Mouse (Mus musculus): ENCODE data around the gene Lrrc74a. TPM values are rescaled to one million over a fixed set of nuclear protein-coding genes. Genes with fewer than 3 reads are reported as not detected.

Gene Lrrc74a
- polyA plus RNA-seq, 1 experiment from 2014 or later, result not detected

DNA sequence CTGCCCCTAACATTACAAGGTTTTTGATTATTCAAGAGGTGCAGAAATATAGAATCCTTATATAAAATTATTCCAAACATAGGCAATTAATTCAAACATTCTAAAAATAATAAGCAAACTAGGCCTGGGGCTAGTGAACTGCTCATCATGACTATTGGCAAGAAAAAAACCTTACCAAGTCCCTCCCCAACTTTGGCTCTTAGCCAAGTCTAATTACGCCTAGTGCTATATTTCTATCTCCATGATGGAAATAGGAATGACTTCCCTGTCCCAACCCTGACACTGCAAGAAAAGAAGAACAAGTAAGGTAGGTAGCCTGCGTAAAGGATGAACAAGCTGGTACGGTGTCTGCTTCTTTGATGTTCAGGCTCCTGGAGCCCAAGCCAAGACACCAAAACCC lies 31.5 kb upstream of the Lrrc74a start:
- no peaks in the 10 kb centered on the region for H3K9me3 ChIP-seq (ENCODE audit: control insufficient read depth, low read depth, low read length)
- H3K27me3 ChIP-seq (ENCODE audit: control insufficient read depth, insufficient read depth, low read length), result no peaks in the 10 kb centered on the region
- no peak overlapping the region for H3K4me3 ChIP-seq (ENCODE audit: low read depth, low read length)
- ATAC-seq (ENCODE audit: insufficient number of reproducible peaks, insufficient read depth, low FRiP score, low read depth), result no peak
- no peak overlapping the region for H3K9ac ChIP-seq (replicated peaks; ENCODE audit: low read depth, low read length)
- H3K27ac ChIP-seq (ENCODE audit: low read length), result no peak overlapping the region
- peaks cover 8% of the 10 kb centered on the region; the same call in 1 of the 2 replicates for H3K4me1 ChIP-seq (ENCODE audit: control insufficient read depth, insufficient read depth, low read length)
- 96% methylated on average over 3 of the region's 3 CpGs for WGBS
- no peaks in the 10 kb centered on the region for H3K36me3 ChIP-seq (ENCODE audit: control insufficient read depth, insufficient read depth, low read length)
- no peak overlapping the region for H3K4me2 ChIP-seq (replicated peaks; ENCODE audit: low read depth, low read length)

DNA sequence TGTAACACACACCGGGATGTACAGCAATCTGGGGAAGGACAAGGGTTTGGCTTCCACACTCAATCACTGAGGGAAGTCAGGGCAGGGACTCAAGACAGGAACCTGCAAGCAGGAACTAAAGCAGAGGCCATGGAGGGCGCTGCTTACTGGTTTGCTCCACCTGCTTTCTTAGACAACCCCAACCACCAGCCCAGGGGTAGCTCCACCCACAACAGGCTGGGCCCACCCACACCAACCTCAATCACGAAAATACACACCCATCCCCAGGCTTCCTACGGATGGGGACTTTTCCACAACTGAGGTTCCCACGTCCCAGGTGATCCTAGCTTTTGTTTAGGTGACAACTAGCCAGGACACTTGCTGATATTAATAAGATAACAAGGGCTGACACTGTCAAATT lies 28.3 kb upstream of the Lrrc74a start:
- no peaks in the 10 kb centered on the region for H3K27me3 ChIP-seq (ENCODE audit: control insufficient read depth, insufficient read depth, low read length)
- H3K4me3 ChIP-seq (ENCODE audit: low read depth, low read length), result no peak overlapping the region
- 81% methylated on average over 5 of the region's 5 CpGs for WGBS
- H3K4me2 ChIP-seq (replicated peaks; ENCODE audit: low read depth, low read length), result no peak overlapping the region
- no peak overlapping the region for H3K9ac ChIP-seq (replicated peaks; ENCODE audit: low read depth, low read length)
- no peak for ATAC-seq (ENCODE audit: insufficient number of reproducible peaks, insufficient read depth, low FRiP score, low read depth)
- no peaks in the 10 kb centered on the region for H3K9me3 ChIP-seq (ENCODE audit: control insufficient read depth, low read depth, low read length)
- no peaks in the 10 kb centered on the region for H3K4me1 ChIP-seq (ENCODE audit: control insufficient read depth, insufficient read depth, low read length)
- no peaks in the 10 kb centered on the region for H3K36me3 ChIP-seq (ENCODE audit: control insufficient read depth, insufficient read depth, low read length)
- H3K27ac ChIP-seq (ENCODE audit: low read length), result no peak overlapping the region

DNA sequence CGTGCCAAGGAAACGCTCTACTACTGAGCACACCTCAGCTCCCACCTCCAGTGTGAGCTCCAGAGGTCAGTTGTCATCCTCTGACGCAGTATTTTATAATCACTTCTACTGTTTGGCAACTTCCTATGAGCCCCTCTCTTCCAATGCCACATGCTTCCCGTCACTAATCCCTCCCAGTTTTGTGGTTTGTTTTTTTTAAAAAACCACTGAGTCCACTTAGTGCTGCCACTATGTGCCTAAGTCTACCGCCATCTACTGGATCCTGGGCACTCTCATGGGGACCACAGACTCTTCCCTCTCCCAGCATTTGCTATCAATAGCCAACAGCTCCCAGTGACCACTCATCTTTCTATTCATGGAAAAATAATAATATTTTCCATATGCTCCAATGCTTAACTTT lies 20.1 kb upstream of the Lrrc74a start:
- no peak overlapping the region for H3K4me3 ChIP-seq (ENCODE audit: low read depth, low read length)
- H3K4me2 ChIP-seq (replicated peaks; ENCODE audit: low read depth, low read length), result no peak overlapping the region
- no peak overlapping the region for H3K9ac ChIP-seq (replicated peaks; ENCODE audit: low read depth, low read length)
- no peaks in the 10 kb centered on the region for H3K9me3 ChIP-seq (ENCODE audit: control insufficient read depth, low read depth, low read length)
- H3K4me1 ChIP-seq (ENCODE audit: control insufficient read depth, insufficient read depth, low read length), result no peaks in the 10 kb centered on the region
- H3K27ac ChIP-seq (ENCODE audit: low read length), result no peak overlapping the region
- H3K27me3 ChIP-seq (ENCODE audit: control insufficient read depth, insufficient read depth, low read length), result no peaks in the 10 kb centered on the region
- H3K36me3 ChIP-seq (ENCODE audit: control insufficient read depth, insufficient read depth, low read length), result no peaks in the 10 kb centered on the region
- ATAC-seq (ENCODE audit: insufficient number of reproducible peaks, insufficient read depth, low FRiP score, low read depth), result no peak
- WGBS, result 60% methylated on average over 5 of the region's 5 CpGs

DNA sequence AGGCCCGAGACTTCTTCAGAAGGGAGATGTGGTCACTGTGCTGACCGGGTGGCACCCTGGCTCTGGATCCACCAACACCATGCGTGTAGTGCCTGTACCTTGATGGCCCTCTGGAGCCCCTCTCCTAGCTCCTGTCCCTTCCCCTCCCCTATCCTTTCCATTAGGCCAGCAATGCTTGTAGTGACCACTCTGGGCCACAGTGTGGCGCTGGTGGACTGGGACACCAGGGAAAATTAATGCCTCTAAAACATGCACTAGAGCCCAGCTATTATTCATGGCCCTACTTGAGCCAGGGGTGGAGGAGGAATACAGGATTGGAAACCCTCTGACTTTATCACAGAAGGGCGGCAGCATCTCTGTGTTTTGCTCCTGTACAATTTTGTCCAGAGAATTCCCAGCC lies 18.8 kb upstream of the Lrrc74a start:
- no peak overlapping the region for H3K4me3 ChIP-seq (ENCODE audit: low read depth, low read length)
- no peak overlapping the region for H3K27ac ChIP-seq (ENCODE audit: low read length)
- H3K27me3 ChIP-seq (ENCODE audit: control insufficient read depth, insufficient read depth, low read length), result no peaks in the 10 kb centered on the region
- H3K36me3 ChIP-seq (ENCODE audit: control insufficient read depth, insufficient read depth, low read length), result no peaks in the 10 kb centered on the region
- H3K9me3 ChIP-seq (ENCODE audit: control insufficient read depth, low read depth, low read length), result no peaks in the 10 kb centered on the region
- H3K4me2 ChIP-seq (replicated peaks; ENCODE audit: low read depth, low read length), result no peak overlapping the region
- ATAC-seq (ENCODE audit: insufficient number of reproducible peaks, insufficient read depth, low FRiP score, low read depth), result no peak
- no peak overlapping the region for H3K9ac ChIP-seq (replicated peaks; ENCODE audit: low read depth, low read length)
- no peaks in the 10 kb centered on the region for H3K4me1 ChIP-seq (ENCODE audit: control insufficient read depth, insufficient read depth, low read length)
- 52% methylated on average over 5 of the region's 5 CpGs for WGBS

DNA sequence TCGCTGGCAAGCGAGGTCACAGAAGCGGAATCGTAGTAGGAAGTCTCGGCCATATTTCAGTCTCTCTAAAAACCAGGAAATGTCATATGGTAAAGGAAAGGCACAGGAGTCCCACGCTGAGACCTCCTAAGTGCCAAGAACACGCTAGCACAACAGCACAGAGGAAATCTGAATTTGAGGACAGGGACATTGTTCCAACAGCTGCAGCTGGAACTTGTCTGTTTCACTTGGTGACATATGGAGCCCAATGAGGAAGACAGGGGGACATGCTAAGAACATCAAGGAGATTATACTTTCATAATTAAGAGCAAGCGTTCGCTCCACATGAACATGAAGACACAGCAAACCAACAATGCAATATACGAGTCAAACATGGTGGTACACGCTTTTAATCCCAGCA lies 17.2 kb upstream of the Lrrc74a start:
- ATAC-seq (ENCODE audit: insufficient number of reproducible peaks, insufficient read depth, low FRiP score, low read depth), result no peak
- WGBS, result 88% methylated on average over 11 of the region's 11 CpGs
- Histone ChIP-seq H3K9me3 (ENCODE audit: control insufficient read depth, low read depth, low read length) (no peaks in the 10 kb centered on the region), H3K9ac (replicated peaks; ENCODE audit: low read depth, low read length) (no peak overlapping the region), H3K36me3 (ENCODE audit: control insufficient read depth, insufficient read depth, low read length) (no peaks in the 10 kb centered on the region), H3K27ac (ENCODE audit: low read length) (no peak overlapping the region), H3K4me1 (ENCODE audit: control insufficient read depth, insufficient read depth, low read length) (no peaks in the 10 kb centered on the region), H3K4me2 (replicated peaks; ENCODE audit: low read depth, low read length) (no peak overlapping the region), H3K4me3 (ENCODE audit: low read depth, low read length) (no peak overlapping the region), H3K27me3 (ENCODE audit: control insufficient read depth, insufficient read depth, low read length) (no peaks in the 10 kb centered on the region)

DNA sequence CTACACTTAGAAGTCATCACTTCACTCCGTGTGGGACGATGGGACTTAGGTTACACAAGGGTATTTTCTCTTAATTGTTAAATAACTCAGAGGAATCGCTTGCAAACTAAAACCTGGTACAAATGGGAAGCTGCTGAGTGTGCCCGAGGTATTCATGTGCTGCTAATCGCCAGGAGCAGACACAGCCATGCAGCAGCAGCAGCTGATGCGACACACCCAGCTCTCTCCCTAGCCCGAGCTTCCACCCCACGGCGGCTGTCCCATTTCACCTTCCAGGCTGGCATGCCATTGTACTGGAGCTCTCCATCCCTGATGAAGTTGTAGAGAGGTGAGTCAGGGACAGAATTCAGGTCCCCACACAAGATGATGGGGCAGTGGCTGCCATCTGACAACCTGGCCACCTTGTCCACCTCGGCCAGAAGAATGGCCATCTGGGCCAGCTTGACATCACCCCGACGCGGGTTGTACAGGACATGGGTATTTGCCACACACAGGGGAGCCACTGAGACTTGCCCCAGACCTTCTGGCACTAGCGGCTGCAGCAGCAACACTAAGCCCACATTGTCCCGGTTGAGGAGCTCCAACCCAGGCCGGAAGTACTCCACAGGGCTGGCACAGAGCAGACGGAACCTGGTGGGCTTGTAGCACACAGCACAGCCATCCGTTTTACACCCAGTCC lies 14.1 kb upstream of the Lrrc74a start:
- WGBS, result 83% methylated on average over 18 of the region's 18 CpGs
- Histone ChIP-seq H3K9ac (replicated peaks; ENCODE audit: low read depth, low read length) (no peak overlapping the region), H3K4me2 (replicated peaks; ENCODE audit: low read depth, low read length) (no peak overlapping the region)

DNA sequence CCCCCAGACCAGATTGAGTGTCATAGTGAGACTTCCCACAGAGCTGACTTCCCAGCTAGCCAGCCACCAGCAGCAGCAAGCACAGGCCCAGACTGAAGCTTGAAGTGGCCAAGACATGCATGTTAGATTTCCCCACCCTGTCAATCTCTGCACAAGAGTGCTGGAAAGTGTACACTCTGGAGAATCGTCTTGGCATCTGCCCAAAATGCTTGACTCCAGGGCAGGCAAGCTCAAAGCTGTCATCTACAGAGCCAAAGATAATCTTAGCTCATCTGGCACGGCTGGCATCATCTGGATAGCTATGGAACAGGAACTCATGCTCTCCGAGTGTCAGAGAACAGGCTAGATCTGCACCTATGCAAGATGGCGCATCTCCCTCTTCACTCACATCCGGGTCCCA lies 12.7 kb upstream of the Lrrc74a start:
- Histone ChIP-seq H3K4me1 (ENCODE audit: control insufficient read depth, insufficient read depth, low read length) (peaks cover 3% of the 10 kb centered on the region; the same call in 1 of the 2 replicates), H3K9me3 (ENCODE audit: control insufficient read depth, low read depth, low read length) (no peaks in the 10 kb centered on the region), H3K27ac (ENCODE audit: low read length) (no peak overlapping the region), H3K4me2 (replicated peaks; ENCODE audit: low read depth, low read length) (no peak overlapping the region), H3K27me3 (ENCODE audit: control insufficient read depth, insufficient read depth, low read length) (no peaks in the 10 kb centered on the region), H3K36me3 (ENCODE audit: control insufficient read depth, insufficient read depth, low read length) (no peaks in the 10 kb centered on the region; the same call in 1 of the 2 replicates), H3K9ac (replicated peaks; ENCODE audit: low read depth, low read length) (no peak overlapping the region), H3K4me3 (ENCODE audit: low read depth, low read length) (no peak overlapping the region)
- ATAC-seq (ENCODE audit: insufficient number of reproducible peaks, insufficient read depth, low FRiP score, low read depth), result no peak
- WGBS, result 78% methylated on average over 5 of the region's 5 CpGs

More for the DNA sequence above, 14.1 kb upstream of the Lrrc74a start:
- H3K4me3 ChIP-seq (ENCODE audit: low read depth, low read length), result no peak overlapping the region
- no peak overlapping the region for H3K27ac ChIP-seq (ENCODE audit: low read length)
- H3K9me3 ChIP-seq (ENCODE audit: control insufficient read depth, low read depth, low read length), result no peaks in the 10 kb centered on the region
- no peaks in the 10 kb centered on the region; the same call in 1 of the 2 replicates for H3K36me3 ChIP-seq (ENCODE audit: control insufficient read depth, insufficient read depth, low read length)
- peaks cover 2% of the 10 kb centered on the region; the same call in 1 of the 2 replicates for H3K4me1 ChIP-seq (ENCODE audit: control insufficient read depth, insufficient read depth, low read length)
- H3K27me3 ChIP-seq (ENCODE audit: control insufficient read depth, insufficient read depth, low read length), result no peaks in the 10 kb centered on the region
- ATAC-seq (ENCODE audit: insufficient number of reproducible peaks, insufficient read depth, low FRiP score, low read depth), result no peak

DNA sequence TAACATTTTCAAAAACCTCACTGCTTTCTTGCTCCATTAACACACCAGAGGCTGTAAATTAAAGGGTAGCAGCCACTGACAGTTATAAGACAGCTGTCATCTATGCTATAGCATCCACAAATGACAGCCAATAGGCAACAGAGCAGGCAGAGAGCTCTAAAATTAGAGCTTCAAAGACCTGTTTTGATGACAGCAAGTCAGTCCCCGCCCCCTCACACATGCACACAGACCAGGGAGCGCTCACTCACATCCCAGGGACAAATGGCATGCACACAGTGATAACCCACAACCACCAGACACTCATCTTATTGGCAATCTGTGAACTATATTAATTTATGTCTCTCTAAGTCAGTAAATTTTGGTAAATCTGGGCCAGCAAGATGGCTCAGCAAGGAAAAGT lies 9.9 kb upstream of the Lrrc74a start:
- no peak overlapping the region for H3K9ac ChIP-seq (replicated peaks; ENCODE audit: low read depth, low read length)
- no peaks in the 10 kb centered on the region for H3K9me3 ChIP-seq (ENCODE audit: control insufficient read depth, low read depth, low read length)
- H3K27me3 ChIP-seq (ENCODE audit: control insufficient read depth, insufficient read depth, low read length), result no peaks in the 10 kb centered on the region
- H3K4me2 ChIP-seq (replicated peaks; ENCODE audit: low read depth, low read length), result no peak overlapping the region
- 85% methylated on average over 2 of the region's 2 CpGs for WGBS
- no peak for ATAC-seq (ENCODE audit: insufficient number of reproducible peaks, insufficient read depth, low FRiP score, low read depth)
- peaks cover 3% of the 10 kb centered on the region; the same call in 1 of the 2 replicates for H3K4me1 ChIP-seq (ENCODE audit: control insufficient read depth, insufficient read depth, low read length)
- H3K36me3 ChIP-seq (ENCODE audit: control insufficient read depth, insufficient read depth, low read length), result no peaks in the 10 kb centered on the region; the same call in 1 of the 2 replicates
- no peak overlapping the region for H3K4me3 ChIP-seq (ENCODE audit: low read depth, low read length)
- no peak overlapping the region for H3K27ac ChIP-seq (ENCODE audit: low read length)

DNA sequence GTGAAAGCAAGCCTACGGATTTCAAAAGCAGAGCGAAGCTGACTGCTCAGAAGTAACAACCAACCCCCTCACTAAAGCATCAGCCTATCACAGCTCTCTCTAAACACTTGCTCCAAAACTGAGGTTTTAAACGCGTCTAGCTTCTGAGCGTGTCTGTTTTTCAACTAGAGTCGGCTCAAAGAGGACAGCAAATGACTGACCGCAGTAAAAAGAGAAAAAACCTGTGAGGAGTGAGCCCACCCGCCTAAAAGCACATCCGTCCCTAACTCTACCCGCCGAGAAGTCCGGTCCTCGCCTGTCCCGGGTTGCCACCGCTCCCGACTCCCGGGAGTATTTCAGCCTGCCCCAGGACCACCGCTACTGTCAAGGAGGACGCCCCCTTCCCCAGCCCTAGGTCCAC lies 8.5 kb upstream of the Lrrc74a start:
- Histone ChIP-seq H3K27me3 (ENCODE audit: control insufficient read depth, insufficient read depth, low read length) (no peaks in the 10 kb centered on the region), H3K4me1 (ENCODE audit: control insufficient read depth, insufficient read depth, low read length) (peaks cover 3% of the 10 kb centered on the region; the same call in 1 of the 2 replicates), H3K9me3 (ENCODE audit: control insufficient read depth, low read depth, low read length) (no peaks in the 10 kb centered on the region), H3K4me2 (replicated peaks; ENCODE audit: low read depth, low read length) (peak overlapping the region; percentile 95), H3K36me3 (ENCODE audit: control insufficient read depth, insufficient read depth, low read length) (no peaks in the 10 kb centered on the region; the same call in 1 of the 2 replicates), H3K27ac (ENCODE audit: low read length) (peak overlapping the region; percentile 44; the same call in 1 of the 2 replicates), H3K9ac (replicated peaks; ENCODE audit: low read depth, low read length) (peak overlapping the region; percentile 50; the same call in 1 of the 2 replicates), H3K4me3 (ENCODE audit: low read depth, low read length) (peak overlapping the region; percentile 73)
- ATAC-seq (ENCODE audit: insufficient number of reproducible peaks, insufficient read depth, low FRiP score, low read depth), result no peak
- WGBS, result under 1% methylated on average over 19 of the region's 19 CpGs

All from stomach, embryonic 14.5 days (tissue).